11 mouse cellular contexts compared by ENCODE assay signal in the genomic region with DNA sequence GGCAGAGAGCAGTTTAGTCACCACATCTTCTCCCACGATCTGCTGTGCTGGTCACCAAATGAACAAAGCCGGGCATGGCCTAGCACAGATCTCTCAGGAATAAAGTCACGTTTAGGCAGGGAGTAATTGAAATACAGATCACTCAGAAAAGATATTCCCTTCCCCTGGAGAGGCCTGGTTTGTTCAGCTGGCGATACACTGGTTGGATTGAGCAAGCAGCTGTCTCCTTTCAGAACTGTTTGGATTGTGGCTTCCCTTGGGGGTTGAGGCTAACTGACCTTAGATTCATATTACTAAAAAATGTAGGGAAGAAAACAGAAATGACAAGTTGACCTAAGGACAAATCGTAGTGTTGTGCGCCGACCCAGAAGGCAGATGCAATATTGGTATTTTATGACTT. TPM values are rescaled to one million over a fixed set of nuclear protein-coding genes. Genes with fewer than 3 reads are reported as not detected.
A peak's percentile ranks its signal among the peaks of the same experiment; 100 is the strongest.
DNase-seq lines count a peak whose midpoint lies in the region; ATAC-seq and TF ChIP-seq lines count a peak whose summit lies in the region.
"Had no signal": no experiment of that assay in that cellular context is flagged by ENCODE, and none has a peak within 500 bp of the region (broad histone marks: within the 10 kb centered on the region; RNA-seq: fewer than 3 reads in every experiment).

No protein-coding gene starts in this region.

- peak; percentile 62; the same call in 1 of the 2 replicates for ATAC-seq in lung, embryonic 15.5 days (ENCODE audit: borderline replicate concordance, extremely low read depth, low FRiP score, low TSS enrichment)
- no peak for ATAC-seq in forebrain, postnatal 0 days
- no peak for ATAC-seq in activated CD4-positive, CD25-positive, alpha-beta regulatory T cell, adult 4 months
- ATAC-seq in forebrain, embryonic 15.5 days (replicated peaks) = no peak
- ATAC-seq: inflammation-experienced regulatory T-cells, adult 6 months had no signal

- no peak overlapping the region for H3K27ac ChIP-seq in lung, embryonic 15.5 days
- no peak overlapping the region for H3K27ac ChIP-seq in forebrain, postnatal 0 days (ENCODE audit: low read depth, low read length)
- H3K27ac ChIP-seq in forebrain, embryonic 15.5 days (replicated peaks) = no peak overlapping the region
- H3K27ac ChIP-seq: limb, embryonic 12.5 days; midbrain, embryonic 12.5 days had no signal

- 50% methylated on average over 7 of the region's 7 CpGs for WGBS in lung, embryonic 15.5 days
- 89% methylated on average over 7 of the region's 7 CpGs for WGBS in forebrain, postnatal 0 days
- WGBS in forebrain, embryonic 15.5 days = 83% methylated on average over 7 of the region's 7 CpGs

- TF ChIP-seq CTCF in forebrain, postnatal 0 days (IDR thresholded peaks at IDR 0.05; ENCODE audit: low read depth) = no peak

- H3K4me3 ChIP-seq in lung, embryonic 15.5 days = no peak overlapping the region
- H3K4me3 ChIP-seq in forebrain, postnatal 0 days (ENCODE audit: low read depth, low read length) = no peak overlapping the region
- H3K4me3 ChIP-seq in forebrain, embryonic 15.5 days = no peak overlapping the region
- H3K4me3 ChIP-seq: limb, embryonic 12.5 days; midbrain, embryonic 12.5 days had no signal

- no peak overlapping the region for H3K4me2 ChIP-seq in lung, embryonic 15.5 days
- H3K4me2 ChIP-seq in forebrain, postnatal 0 days (ENCODE audit: low read depth) = no peak overlapping the region
- no peak overlapping the region for H3K4me2 ChIP-seq in forebrain, embryonic 15.5 days (replicated peaks)
- H3K4me2 ChIP-seq: limb, embryonic 12.5 days; midbrain, embryonic 12.5 days had no signal

- 0 out of 2 replicates have a peak, but pooled peaks cover 3% of the 10 kb centered on the region for H3K4me1 ChIP-seq in lung, embryonic 15.5 days
- H3K4me1 ChIP-seq in forebrain, postnatal 0 days (ENCODE audit: insufficient read depth) = no peaks in the 10 kb centered on the region
- H3K4me1 ChIP-seq in forebrain, embryonic 15.5 days = no peaks in the 10 kb centered on the region
- H3K4me1 ChIP-seq: limb, embryonic 12.5 days; midbrain, embryonic 12.5 days had no signal

- H3K9ac ChIP-seq in lung, embryonic 15.5 days = no peak overlapping the region
- no peak overlapping the region for H3K9ac ChIP-seq in forebrain, postnatal 0 days
- H3K9ac ChIP-seq in forebrain, embryonic 15.5 days (replicated peaks) = no peak overlapping the region
- H3K9ac ChIP-seq: limb, embryonic 12.5 days; midbrain, embryonic 12.5 days had no signal

- peak; percentile 39 for DNase-seq in embryo, embryonic 10.5 days (ENCODE audit: low spot score)
- DNase-seq in embryo, embryonic 9.5 days (ENCODE audit: extremely low spot score) = no peak
- DNase-seq in urinary bladder, postnatal 14 days (ENCODE audit: low spot score) = peak; percentile 36
- no peak for DNase-seq in urinary bladder, postnatal 10 days (ENCODE audit: low spot score)
- no peak for DNase-seq in forebrain, postnatal 0 days

- no peaks in the 10 kb centered on the region for H3K9me3 ChIP-seq in lung, embryonic 15.5 days
- H3K9me3 ChIP-seq in forebrain, postnatal 0 days (ENCODE audit: low read length) = no peaks in the 10 kb centered on the region
- no peaks in the 10 kb centered on the region for H3K9me3 ChIP-seq in forebrain, embryonic 15.5 days
- H3K9me3 ChIP-seq: limb, embryonic 12.5 days; midbrain, embryonic 12.5 days had no signal

- H3K27me3 ChIP-seq in lung, embryonic 15.5 days = no peaks in the 10 kb centered on the region; the same call in 1 of the 2 replicates
- no peaks in the 10 kb centered on the region for H3K27me3 ChIP-seq in forebrain, postnatal 0 days (ENCODE audit: insufficient read depth, low read length)
- H3K27me3 ChIP-seq in forebrain, embryonic 15.5 days = no peaks in the 10 kb centered on the region
- H3K27me3 ChIP-seq: limb, embryonic 12.5 days; midbrain, embryonic 12.5 days had no signal

- no peaks in the 10 kb centered on the region for H3K36me3 ChIP-seq in lung, embryonic 15.5 days
- no peaks in the 10 kb centered on the region for H3K36me3 ChIP-seq in forebrain, postnatal 0 days (ENCODE audit: insufficient read depth)
- no peaks in the 10 kb centered on the region for H3K36me3 ChIP-seq in forebrain, embryonic 15.5 days
- H3K36me3 ChIP-seq: limb, embryonic 12.5 days; midbrain, embryonic 12.5 days had no signal

RNA-seq across cellular contexts. Expression of a gene that starts 56.7 kb away (rescaled TPM):
- polyA plus RNA-seq in lung, embryonic 15.5 days (2015; fragmentation: Nextera tagmentation; extraction: Ambion mirVana) = 10.9 and 11.0 TPM in 2 replicates
- total RNA-seq in forebrain, postnatal 0 days (2014; rRNA removed) = 17.9 and 22.1 TPM in 2 replicates
- 9.5 and 13.1 TPM in 2 replicates for polyA plus RNA-seq in forebrain, postnatal 0 days (2015; fragmentation: Nextera tagmentation; extraction: Ambion mirVana)
- 1 to 10 TPM; 7.4 to 7.6 TPM for polyA plus RNA-seq in activated CD4-positive, CD25-positive, alpha-beta regulatory T cell, adult 4 months (2017; shearing (Covaris generic))
- 21.5 and 22.2 TPM in 2 replicates for polyA plus RNA-seq in forebrain, embryonic 15.5 days (2015; fragmentation: Nextera tagmentation; extraction: Ambion mirVana)

Comparison
In these comparisons a context has a peak if more than half of its experiments do, and no peak if none do; other contexts are left out.
1. DNase-seq: peak in embryo, embryonic 10.5 days (single experiment) and urinary bladder, postnatal 14 days (single experiment); none in embryo, embryonic 9.5 days (single experiment), urinary bladder, postnatal 10 days (single experiment) and forebrain, postnatal 0 days (single experiment).